Mouse (Mus musculus) CD8-positive naive resting alpha-beta T cell, adult 2 months (primary cell): ENCODE measurements around the gene Olfr610.
"Not testable (repeated sequence)": the region's sequence is repeated elsewhere in the genome, so short reads cannot be mapped to it uniquely, and the experiment has no call there.

Experiments used
- DNase-seq, 2 experiments: peaks; one replicate each; pipeline ENCODE4 v3.0.0; 2022; ENCODE audit warnings: low read depth in 2 of 2, low spot score in 2 of 2

Gene Olfr610

DNA sequence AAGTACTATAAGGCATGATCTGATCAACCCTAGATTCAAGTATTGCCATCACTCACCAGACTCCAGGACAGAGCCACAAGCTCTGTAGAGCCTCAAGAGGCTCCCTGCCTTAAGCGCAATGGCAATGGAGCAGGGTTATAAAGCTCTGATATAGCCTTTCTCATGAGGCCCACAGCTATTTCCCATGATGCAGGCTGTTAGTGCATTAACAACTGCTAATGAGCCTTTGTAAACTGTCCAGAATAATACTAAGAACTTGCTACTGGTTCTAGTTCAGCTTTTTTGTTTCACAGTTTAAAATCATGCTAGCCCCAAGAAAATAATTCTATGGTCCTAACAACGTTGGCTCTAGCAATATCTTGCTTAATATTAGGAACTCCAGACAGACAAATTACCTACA, at the start of gene Olfr610:
Gene Olfr610, minus strand, starts transcription at position 101 of the 400 bp plus-strand sequence.
- DNase-seq: no peak

DNA sequence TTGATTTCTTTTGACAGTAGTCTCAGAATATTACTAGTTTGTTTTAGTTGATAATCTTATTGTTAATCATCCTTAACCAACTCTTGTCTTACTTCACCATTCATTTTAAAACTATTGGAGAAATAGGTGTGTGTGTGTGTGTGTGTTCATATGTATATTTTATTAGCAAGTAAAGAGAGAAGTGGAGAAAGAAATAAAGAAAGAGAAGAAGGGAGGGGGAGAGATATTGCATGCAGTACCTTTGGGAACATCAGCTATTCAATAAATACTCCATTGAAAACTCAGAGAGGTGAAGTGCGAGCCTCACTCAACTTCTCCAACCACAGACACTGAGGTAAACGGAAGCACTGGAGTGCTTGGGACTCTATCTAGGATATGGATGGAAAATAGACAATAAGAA, 43.9 kb upstream of the Olfr610 start, which contains the start of gene Olfr615:
Gene Olfr615, plus strand, starts transcription at position 301 of the 400 bp plus-strand sequence.
- no peak for DNase-seq

DNA sequence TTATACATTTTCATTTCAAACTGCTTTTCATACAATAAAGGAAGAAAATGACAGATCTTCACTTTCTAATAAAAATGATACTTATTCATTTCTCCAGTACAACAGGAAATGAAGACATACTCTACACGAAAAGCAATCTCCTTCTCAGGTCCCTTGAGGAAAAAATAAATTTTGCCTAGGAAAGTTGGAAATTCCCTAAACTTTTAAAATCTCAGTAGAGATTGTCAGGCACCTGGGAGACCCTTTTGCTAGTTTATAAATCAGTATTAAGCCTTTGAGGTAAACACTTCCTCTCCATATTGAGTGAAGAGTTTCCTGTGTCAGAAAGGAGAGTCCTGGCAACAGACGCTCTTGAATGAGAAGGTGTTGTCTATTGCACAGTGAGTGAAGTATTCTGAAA, 35.9 kb upstream of the Olfr610 start, which contains the start of gene Olfr613:
Gene Olfr613, plus strand, starts transcription at position 301 of the 400 bp plus-strand sequence.
- DNase-seq: no peak

DNA sequence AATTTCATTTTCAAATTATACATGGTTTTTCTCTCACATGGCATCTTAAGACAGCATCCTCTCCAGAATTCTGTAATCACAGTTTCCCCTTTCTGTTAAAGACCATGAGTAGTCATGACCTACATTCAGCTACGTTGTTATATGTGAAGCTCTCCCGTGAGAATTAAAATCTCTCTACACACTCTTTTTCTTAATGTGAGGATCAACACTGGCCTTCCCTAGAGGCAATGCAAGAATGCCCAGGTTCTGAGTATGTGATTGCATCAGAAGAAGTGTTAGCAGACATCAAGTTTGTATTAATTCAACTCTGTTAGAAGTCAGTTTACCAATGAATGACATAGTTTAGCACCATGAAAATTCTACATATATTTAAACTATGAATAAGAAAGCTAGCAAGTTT, 30.7 kb upstream of the Olfr610 start, which contains the start of gene Olfr612:
Gene Olfr612, minus strand, starts transcription at position 101 of the 400 bp plus-strand sequence.
- DNase-seq: not testable (repeated sequence)

DNA sequence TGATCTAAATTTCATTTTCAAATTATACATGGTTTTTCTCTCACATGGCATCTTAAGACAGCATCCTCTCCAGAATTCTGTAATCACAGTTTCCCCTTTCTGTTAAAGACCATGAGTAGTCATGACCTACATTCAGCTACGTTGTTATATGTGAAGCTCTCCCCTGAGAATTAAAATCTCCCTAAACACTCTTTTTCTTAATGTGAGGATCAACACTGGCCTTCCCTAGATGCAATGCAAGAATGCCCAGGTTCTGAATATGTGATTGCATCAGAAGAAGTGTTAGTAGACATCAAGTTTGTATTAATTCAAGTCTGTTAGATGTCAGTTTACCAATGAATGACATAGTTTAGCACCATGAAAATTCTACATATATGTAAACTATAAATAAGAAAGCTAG, 8.8 kb upstream of the Olfr610 start, which contains the start of gene Olfr611:
Gene Olfr611, minus strand, starts transcription at position 101 of the 400 bp plus-strand sequence.
- not testable (repeated sequence) for DNase-seq

DNA sequence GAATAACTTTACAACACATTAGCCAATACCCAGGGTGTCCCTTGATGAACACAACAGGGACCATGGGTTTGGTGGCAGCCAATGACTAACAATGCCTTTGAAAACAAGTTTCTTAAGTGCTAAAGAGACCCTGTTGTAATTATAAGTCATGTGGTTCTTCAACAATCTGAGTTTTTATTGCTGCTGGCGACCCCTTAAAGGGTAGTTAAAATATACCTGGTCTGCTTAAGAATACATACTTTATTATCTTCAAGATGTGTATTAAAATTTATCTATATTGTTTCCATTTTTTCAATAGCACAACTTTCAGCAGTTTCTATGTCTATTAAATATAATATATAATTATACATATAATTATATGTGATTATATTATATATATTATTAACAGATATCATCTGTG, 14.0 kb downstream of the Olfr610 start, which contains the start of gene Olfr609:
Gene Olfr609, minus strand, starts transcription at position 101 of the 400 bp plus-strand sequence.
- DNase-seq: no peak

DNA sequence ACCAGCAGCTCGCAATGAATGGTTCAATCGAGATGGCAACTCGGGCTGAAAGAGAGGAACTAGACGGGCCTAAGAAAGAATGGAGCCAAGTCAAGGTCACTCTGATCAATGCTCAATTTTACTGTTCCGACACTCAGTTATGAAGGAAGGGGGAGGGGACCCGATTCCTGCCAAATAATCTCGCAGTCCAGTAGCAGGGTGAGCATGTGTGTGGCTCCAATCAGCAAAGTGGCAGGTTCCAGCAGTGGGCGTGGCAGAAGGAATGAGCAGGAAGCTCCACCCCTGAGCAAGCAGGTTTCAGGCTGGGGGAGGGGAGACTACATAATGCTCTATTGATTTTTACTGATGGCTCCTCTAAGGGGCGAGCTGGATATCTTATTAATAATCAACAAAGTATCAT, 34.8 kb downstream of the Olfr610 start:
- DNase-seq: not testable (repeated sequence)

DNA sequence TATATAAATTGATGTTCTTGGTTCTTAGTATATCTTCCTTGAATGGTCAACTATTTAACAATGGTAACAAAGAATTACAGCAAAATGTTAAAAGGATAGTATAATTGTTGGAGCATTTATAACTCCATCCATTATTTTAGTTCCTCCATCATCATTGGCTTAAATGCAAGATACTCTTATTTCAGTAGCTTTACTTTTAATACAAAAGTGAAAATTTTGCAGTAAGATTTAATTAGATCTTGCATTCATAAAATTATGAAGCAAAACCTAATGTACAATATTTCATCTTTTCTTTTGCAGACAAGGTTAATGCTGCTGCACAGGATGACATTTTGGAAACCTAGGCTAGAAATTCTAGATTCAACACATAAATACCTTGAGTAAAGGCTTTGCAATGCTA, 42.3 kb downstream of the Olfr610 start, which contains the start of gene Olfr608:
Gene Olfr608, plus strand, starts transcription at position 301 of the 400 bp plus-strand sequence.
- DNase-seq: no peak

DNA sequence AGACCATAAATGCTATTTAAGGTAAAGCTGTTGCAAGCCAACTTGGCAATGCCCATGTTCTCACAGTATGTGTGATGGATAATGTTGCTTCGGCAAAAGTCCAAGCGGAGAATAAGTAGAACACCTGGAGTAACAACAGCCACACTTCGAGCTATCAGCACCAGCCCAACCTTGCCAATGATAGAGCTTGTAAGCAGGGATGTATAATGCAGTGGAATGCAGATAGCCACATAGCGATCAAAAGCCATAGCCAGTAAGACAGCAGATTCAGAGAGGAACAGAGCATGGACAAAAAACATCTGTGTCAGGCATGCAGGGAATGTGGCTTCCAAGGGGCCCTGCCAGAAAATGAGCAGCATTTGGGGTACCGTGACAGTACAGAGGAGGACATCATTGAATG, 51.3 kb downstream of the Olfr610 start:
- DNase-seq: no peak
